Mouse (Mus musculus) spleen, adult 2 months (tissue): ENCODE measurements around the gene Nit2.

Experiments
- CTCF ChIP-seq: fragments of 200-500 bp; IDR thresholded peaks from 2 replicates; pipeline ENCODE4 v1.5.1; 2011; ENCODE audit warnings: mild to moderate bottlenecking, inconsistent platforms; ENCODE audit not compliant: insufficient read depth, insufficient read length, insufficient replicate concordance; ENCODE audit errors: extremely low read depth
- POLR2A ChIP-seq: fragments of 200-500 bp; IDR thresholded peaks from 2 replicates; pipeline ENCODE4 v1.6.1; 2011; ENCODE audit warnings: low read depth, low read length, inconsistent platforms

GRCm38 (mm10) chr16:57167514-57167912, 372 bp upstream of the Nit2 start:
- no peak for TF ChIP-seq CTCF
- no peak for TF ChIP-seq POLR2A
